Mouse (Mus musculus): ENCODE measurements around the gene Lgsn.

GRCm38 (mm10) chr1:31220599-31221250 is 44.5 kb downstream of the Lgsn start:
- TF ChIP-seq ZKSCAN1 (IDR thresholded peaks at IDR 0.05; ENCODE audit: borderline replicate concordance, low read depth, low read length): no peak
- no peak for TF ChIP-seq CHD2 (IDR thresholded peaks at IDR 0.05; ENCODE audit: low read length)
- no peak for TF ChIP-seq TCF12 (IDR thresholded peaks at IDR 0.05; ENCODE audit: low read depth, low read length)
- no peak for TF ChIP-seq POLR2A (IDR thresholded peaks at IDR 0.05; ENCODE audit: low read depth, low read length)
- no peak for TF ChIP-seq EP300 (IDR thresholded peaks at IDR 0.05; ENCODE audit: low read length)
- no peak for TF ChIP-seq MAFK (IDR thresholded peaks at IDR 0.05; ENCODE audit: insufficient replicate concordance, low read length)
- TF ChIP-seq MYC (IDR thresholded peaks at IDR 0.05; ENCODE audit: low read depth, low read length): no peak
- TF ChIP-seq CTCF (conservative IDR thresholded peaks at IDR 0.05 in 1 of 2, IDR thresholded peaks at IDR 0.05 in 1 of 2; ENCODE audit: low read depth in 2 of 2, low read length in 2 of 2): no peak
- no peak for TF ChIP-seq MAZ (IDR thresholded peaks at IDR 0.05; ENCODE audit: low read depth, low read length)
- no peak for TF ChIP-seq E2F4 (IDR thresholded peaks at IDR 0.05; ENCODE audit: insufficient replicate concordance, low read depth, low read length)
- TF ChIP-seq ZNF384 (IDR thresholded peaks at IDR 0.05; ENCODE audit: low read depth, low read length): no peak
